Mouse (Mus musculus): Measurements from ENCODE around the gene Ccr7. TPM values are rescaled to one million over a fixed set of nuclear protein-coding genes. Genes with fewer than 3 reads are reported as not detected.
A peak's percentile ranks its signal among the peaks of the same experiment; 100 is the strongest.

Ccr7 gene
- total and polyA plus RNA-seq, 3 experiments, result 203 to 306 (median 241) TPM

DNA sequence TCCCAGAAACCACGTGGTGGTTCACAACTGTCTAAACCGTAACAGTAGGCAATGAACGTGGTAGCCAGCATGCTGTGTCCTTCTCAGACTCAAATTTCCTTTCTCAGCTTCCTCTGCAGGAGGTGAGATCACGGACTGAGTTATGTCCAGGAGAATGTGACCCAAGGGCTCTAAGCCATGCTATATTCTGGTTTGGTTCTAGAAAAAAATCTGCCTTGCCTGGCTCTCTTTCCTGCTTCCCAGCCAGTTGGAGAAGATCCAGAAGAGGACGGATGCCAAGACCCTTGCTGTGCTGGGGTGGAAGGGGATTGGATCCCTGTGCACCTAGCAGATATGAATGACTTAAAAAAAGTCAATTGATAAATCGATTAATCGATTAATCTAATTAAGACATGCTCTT lies 55.4 kb downstream of the Ccr7 start:
- Histone ChIP-seq H3K4me2 (ENCODE audit: insufficient read depth, low read depth, poor library complexity, severe bottlenecking) (no peak overlapping the region), H3K27ac (ENCODE audit: insufficient read depth, low read depth) (no peak overlapping the region), H3K36me3 (replicated peaks in 1 of 2; ENCODE audit: control insufficient read depth in 1 of 2, insufficient read depth in 1 of 2, low read length in 1 of 2) (no peaks in the 10 kb centered on the region), H3K4me3 (replicated peaks in 1 of 3; ENCODE audit: low read depth in 2 of 3, low read length in 2 of 3, poor library complexity in 1 of 3) (no peak overlapping the region), H3K9me3 (replicated peaks; ENCODE audit: low read length) (peaks cover 8% of the 10 kb centered on the region), H3K27me3 (replicated peaks) (no peaks in the 10 kb centered on the region), H3K4me1 (ENCODE audit: control insufficient read depth in 1 of 2, insufficient read depth in 2 of 2) (peaks cover 7 to 9% of the 10 kb centered on the region in 2 experiments), H3K79me2 (replicated peaks; ENCODE audit: control insufficient read depth, extremely low read depth, insufficient read depth, poor library complexity, severe bottlenecking) (no peaks in the 10 kb centered on the region), H3K9ac (ENCODE audit: insufficient read depth, low read depth) (no peak overlapping the region)
- TF ChIP-seq TBP (conservative IDR thresholded peaks at IDR 0.05; ENCODE audit: low read depth, low read length) (no peak), USF1 (IDR thresholded peaks at IDR 0.05; ENCODE audit: low read depth, low read length) (no peak), MAFK (IDR thresholded peaks at IDR 0.05; ENCODE audit: insufficient replicate concordance, low read length) (no peak), MAX (IDR thresholded peaks at IDR 0.05; ENCODE audit: low read length) (no peak), SMC3 (IDR thresholded peaks at IDR 0.05; ENCODE audit: low read depth, low read length) (no peak), ZMIZ1 (IDR thresholded peaks at IDR 0.05; ENCODE audit: low read depth, low read length) (no peak), NELFE (IDR thresholded peaks at IDR 0.05; ENCODE audit: low read depth, low read length) (no peak)
- DNase-seq (ENCODE audit: extremely low read depth), result no peak
- dilution Hi-C loops (cut with MboI; ENCODE audit: extremely low pct_ligation_motif_present, extremely low pct_unique_long_range_greater_than_20kb, low sequenced_read_pairs), result no loop called here
- in situ Hi-C loops (cut with MboI; ENCODE audit: low pct_ligation_motif_present, low pct_unique_long_range_greater_than_20kb, low sequenced_read_pairs), result no loop called here

DNA sequence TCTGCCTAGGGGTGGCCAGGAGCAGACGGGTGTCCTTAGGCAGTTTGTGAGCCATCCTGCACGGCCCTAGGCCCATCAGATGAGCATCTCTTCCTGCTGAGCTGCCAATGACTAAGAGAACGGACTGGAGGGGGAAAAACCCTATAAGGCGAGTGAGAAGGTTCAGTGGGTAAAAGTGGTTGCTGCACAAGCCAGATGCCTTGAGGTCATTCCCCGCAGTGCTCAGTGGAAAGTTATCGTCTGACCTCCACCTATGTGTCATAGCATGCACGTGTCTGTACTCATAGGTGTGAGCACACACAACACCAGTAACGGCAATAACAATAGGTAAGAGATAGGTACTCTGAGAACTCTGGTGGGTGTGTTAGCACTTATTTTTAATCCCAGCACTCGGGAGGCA lies 56.0 kb downstream of the Ccr7 start:
- Histone ChIP-seq H3K27ac (ENCODE audit: insufficient read depth, low read depth) (no peak overlapping the region), H3K36me3 (replicated peaks in 1 of 2; ENCODE audit: control insufficient read depth in 1 of 2, insufficient read depth in 1 of 2, low read length in 1 of 2) (no peaks in the 10 kb centered on the region), H3K79me2 (replicated peaks; ENCODE audit: control insufficient read depth, extremely low read depth, insufficient read depth, poor library complexity, severe bottlenecking) (no peaks in the 10 kb centered on the region), H3K9ac (ENCODE audit: insufficient read depth, low read depth) (no peak overlapping the region), H3K27me3 (replicated peaks) (no peaks in the 10 kb centered on the region), H3K9me3 (replicated peaks; ENCODE audit: low read length) (peaks cover 8% of the 10 kb centered on the region), H3K4me1 (ENCODE audit: control insufficient read depth in 1 of 2, insufficient read depth in 2 of 2) (peaks cover 7 to 9% of the 10 kb centered on the region in 2 experiments), H3K4me3 (replicated peaks in 1 of 3; ENCODE audit: low read depth in 2 of 3, low read length in 2 of 3, poor library complexity in 1 of 3) (no peak overlapping the region), H3K4me2 (ENCODE audit: insufficient read depth, low read depth, poor library complexity, severe bottlenecking) (no peak overlapping the region)
- peak; percentile 71 for DNase-seq (ENCODE audit: extremely low read depth)
- TF ChIP-seq ZNF384 (IDR thresholded peaks at IDR 0.05; ENCODE audit: low read depth, low read length), result no peak
- no peak for TF ChIP-seq TBP (conservative IDR thresholded peaks at IDR 0.05; ENCODE audit: low read depth, low read length)
- peak; percentile 66 for TF ChIP-seq MAX (IDR thresholded peaks at IDR 0.05; ENCODE audit: low read length)
- peak; percentile 25; the same call in 1 of the 2 replicates for TF ChIP-seq MXI1 (IDR thresholded peaks at IDR 0.05; ENCODE audit: low read depth, low read length)
- TF ChIP-seq TCF12 (IDR thresholded peaks at IDR 0.05; ENCODE audit: low read depth, low read length), result 0 out of 2 replicates have a peak, but pooled peaks have one; percentile 19
- TF ChIP-seq ZC3H11A (IDR thresholded peaks at IDR 0.05; ENCODE audit: low read depth, low read length), result no peak
- no peak for TF ChIP-seq ZKSCAN1 (IDR thresholded peaks at IDR 0.05; ENCODE audit: borderline replicate concordance, low read depth, low read length)
- no peak for TF ChIP-seq CHD2 (IDR thresholded peaks at IDR 0.05; ENCODE audit: low read length)
- no peak for TF ChIP-seq MAZ (IDR thresholded peaks at IDR 0.05; ENCODE audit: low read depth, low read length)
- TF ChIP-seq KAT2A (IDR thresholded peaks at IDR 0.05; ENCODE audit: insufficient replicate concordance, low read length), result no peak
- TF ChIP-seq E2F4 (IDR thresholded peaks at IDR 0.05; ENCODE audit: insufficient replicate concordance, low read depth, low read length), result no peak
- TF ChIP-seq EP300 (IDR thresholded peaks at IDR 0.05; ENCODE audit: low read length), result peak; percentile 57; the same call in 1 of the 2 replicates
- TF ChIP-seq ETS1 (conservative IDR thresholded peaks at IDR 0.05; ENCODE audit: low read depth, low read length), result peak; percentile 88
- TF ChIP-seq JUN (IDR thresholded peaks at IDR 0.05; ENCODE audit: insufficient read depth, low read depth, low read length), result peak; percentile 23; the same call in 1 of the 2 replicates
- peak; percentile 98 for TF ChIP-seq BHLHE40 (IDR thresholded peaks at IDR 0.05; ENCODE audit: low read depth, low read length)
- dilution Hi-C loops (cut with MboI; ENCODE audit: extremely low pct_ligation_motif_present, extremely low pct_unique_long_range_greater_than_20kb, low sequenced_read_pairs) (no loop called here), in situ Hi-C loops (cut with MboI; ENCODE audit: low pct_ligation_motif_present, low pct_unique_long_range_greater_than_20kb, low sequenced_read_pairs) (no loop called here)
